Mouse (Mus musculus): ENCODE results near the gene Rps18. TPM values are rescaled to one million over a fixed set of nuclear protein-coding genes. Genes with fewer than 3 reads are reported as not detected.
A peak's percentile ranks its signal among the peaks of the same experiment; 100 is the strongest.

Gene Rps18
- polyA plus RNA-seq, 1 experiment from 2014 or later: 872 TPM

DNA sequence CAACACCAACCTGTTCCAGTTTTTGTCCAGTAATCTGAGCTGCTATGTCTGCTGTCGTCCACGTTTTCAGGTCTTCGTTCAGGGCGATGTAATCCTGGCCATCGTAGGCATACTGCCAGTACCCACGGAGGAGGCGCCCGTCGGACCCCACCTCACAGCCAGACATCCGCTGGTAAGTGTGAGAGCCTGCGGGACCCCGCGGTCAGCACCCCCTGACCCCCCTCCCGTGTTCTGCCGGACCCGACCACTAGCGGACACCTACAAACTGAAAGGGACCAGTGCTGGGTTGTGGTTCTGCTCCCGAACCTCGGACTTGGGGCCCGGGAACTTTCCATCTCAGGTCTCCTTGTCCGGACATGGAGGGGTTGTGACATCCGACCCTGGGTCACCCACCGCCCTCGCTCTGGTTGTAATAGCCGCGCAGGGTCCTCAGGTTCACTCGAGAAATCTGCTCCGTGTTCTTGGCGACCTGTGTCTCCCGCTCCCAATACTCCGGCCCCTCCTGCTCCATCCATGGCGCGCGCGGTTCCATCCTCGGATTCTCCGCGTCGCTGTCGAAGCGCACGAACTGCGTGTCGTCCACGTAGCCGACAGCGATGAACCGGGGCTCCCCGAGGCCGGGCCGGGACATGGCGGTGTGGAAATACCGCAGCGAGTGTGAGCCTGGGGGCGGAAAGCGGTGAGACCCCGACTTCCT is 22.2 kb upstream of the Rps18 start:
- Histone ChIP-seq H3K4me3 (replicated peaks; ENCODE audit: low read depth, low read length) (peak overlapping the region; percentile 28), H3K4me1 (ENCODE audit: control insufficient read depth, insufficient read depth, low read length) (peaks cover 5% of the 10 kb centered on the region), H3K9ac (replicated peaks; ENCODE audit: low read length) (peak overlapping the region; percentile 16; the same call in 1 of the 2 replicates), H3K27me3 (ENCODE audit: control insufficient read depth, insufficient read depth, low read length) (peaks cover 40% of the 10 kb centered on the region), H3K9me3 (ENCODE audit: control insufficient read depth, low read length) (no peaks in the 10 kb centered on the region), H3K4me2 (ENCODE audit: low read length) (peak overlapping the region; percentile 48), H3K36me3 (ENCODE audit: control insufficient read depth, insufficient read depth, low read length) (no peaks in the 10 kb centered on the region), H3K27ac (replicated peaks; ENCODE audit: low read depth, low read length) (no peak overlapping the region)
- no peak for ATAC-seq (ENCODE audit: low FRiP score, low TSS enrichment)
- WGBS: 2% methylated on average over 57 of the region's 57 CpGs
- no peak for DNase-seq

GRCm38 (mm10) chr17:33973572-33973971 is 17.8 kb upstream of the Rps18 start:
- WGBS: 51% methylated on average over 3 of the region's 3 CpGs
- H3K9ac ChIP-seq (replicated peaks; ENCODE audit: low read length): no peak overlapping the region
- DNase-seq (no peak), ATAC-seq (ENCODE audit: low FRiP score, low TSS enrichment) (no peak)
- no peaks in the 10 kb centered on the region for H3K4me1 ChIP-seq (ENCODE audit: control insufficient read depth, insufficient read depth, low read length)
- no peak overlapping the region for H3K27ac ChIP-seq (replicated peaks; ENCODE audit: low read depth, low read length)
- no peak overlapping the region for H3K4me3 ChIP-seq (replicated peaks; ENCODE audit: low read depth, low read length)
- H3K9me3 ChIP-seq (ENCODE audit: control insufficient read depth, low read length): no peaks in the 10 kb centered on the region
- no peaks in the 10 kb centered on the region for H3K36me3 ChIP-seq (ENCODE audit: control insufficient read depth, insufficient read depth, low read length)
- no peak overlapping the region for H3K4me2 ChIP-seq (ENCODE audit: low read length)
- H3K27me3 ChIP-seq (ENCODE audit: control insufficient read depth, insufficient read depth, low read length): peaks cover 22% of the 10 kb centered on the region

DNA sequence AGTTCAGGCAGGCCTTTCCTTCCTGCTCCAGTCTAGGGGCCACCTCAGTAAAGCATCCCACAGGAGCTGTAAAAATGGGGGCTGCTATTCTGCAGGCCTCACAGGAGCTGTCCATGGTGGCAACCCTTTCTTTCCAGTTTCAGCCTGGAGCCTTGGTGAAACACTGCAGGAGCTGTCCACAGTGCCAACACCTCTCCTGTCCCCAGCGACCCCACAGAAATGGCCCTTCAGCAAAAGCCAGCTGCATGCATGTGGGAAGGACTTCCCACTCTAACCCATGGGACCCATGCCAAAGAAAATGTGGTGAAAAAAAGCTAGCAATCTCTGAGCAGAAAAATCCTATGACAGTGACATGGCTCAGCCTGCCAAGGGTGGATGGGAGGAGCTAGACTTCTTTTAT is 16.9 kb upstream of the Rps18 start:
- WGBS: 4% methylated on average over 1 of the region's 1 CpGs
- no peak for DNase-seq
- Histone ChIP-seq H3K36me3 (ENCODE audit: control insufficient read depth, insufficient read depth, low read length) (no peaks in the 10 kb centered on the region), H3K9me3 (ENCODE audit: control insufficient read depth, low read length) (no peaks in the 10 kb centered on the region), H3K4me2 (ENCODE audit: low read length) (no peak overlapping the region), H3K27ac (replicated peaks; ENCODE audit: low read depth, low read length) (no peak overlapping the region), H3K9ac (replicated peaks; ENCODE audit: low read length) (no peak overlapping the region), H3K4me1 (ENCODE audit: control insufficient read depth, insufficient read depth, low read length) (no peaks in the 10 kb centered on the region), H3K4me3 (replicated peaks; ENCODE audit: low read depth, low read length) (no peak overlapping the region), H3K27me3 (ENCODE audit: control insufficient read depth, insufficient read depth, low read length) (peaks cover 13% of the 10 kb centered on the region)
- no peak for ATAC-seq (ENCODE audit: low FRiP score, low TSS enrichment)

DNA sequence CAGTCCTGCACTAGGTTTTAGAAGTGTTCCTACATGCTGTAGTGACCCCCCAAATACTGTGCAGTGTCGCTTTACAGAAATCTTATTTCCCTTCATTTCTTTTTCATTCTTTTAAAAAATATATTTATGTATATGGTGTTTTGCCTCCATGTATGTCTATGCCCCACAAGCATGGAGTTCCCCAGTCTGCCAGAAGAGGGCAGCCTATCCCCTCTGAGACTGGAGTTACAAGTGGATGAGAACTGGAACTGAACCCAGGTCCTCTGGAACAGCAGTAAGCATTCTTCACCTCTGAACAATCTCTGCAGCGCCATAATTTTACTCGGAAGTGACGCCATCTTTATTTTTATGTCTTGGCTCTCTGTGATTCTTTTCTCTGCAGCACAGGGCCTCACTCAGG is 13.6 kb upstream of the Rps18 start:
- ATAC-seq (ENCODE audit: low FRiP score, low TSS enrichment) (no peak), DNase-seq (no peak)
- H3K27ac ChIP-seq (replicated peaks; ENCODE audit: low read depth, low read length): no peak overlapping the region
- H3K4me3 ChIP-seq (replicated peaks; ENCODE audit: low read depth, low read length): no peak overlapping the region
- H3K4me1 ChIP-seq (ENCODE audit: control insufficient read depth, insufficient read depth, low read length): no peaks in the 10 kb centered on the region
- 80% methylated on average over 4 of the region's 4 CpGs for WGBS
- H3K36me3 ChIP-seq (ENCODE audit: control insufficient read depth, insufficient read depth, low read length): peaks cover 19% of the 10 kb centered on the region
- H3K9me3 ChIP-seq (ENCODE audit: control insufficient read depth, low read length): no peaks in the 10 kb centered on the region
- no peak overlapping the region for H3K9ac ChIP-seq (replicated peaks; ENCODE audit: low read length)
- no peak overlapping the region for H3K4me2 ChIP-seq (ENCODE audit: low read length)
- H3K27me3 ChIP-seq (ENCODE audit: control insufficient read depth, insufficient read depth, low read length): no peaks in the 10 kb centered on the region

DNA sequence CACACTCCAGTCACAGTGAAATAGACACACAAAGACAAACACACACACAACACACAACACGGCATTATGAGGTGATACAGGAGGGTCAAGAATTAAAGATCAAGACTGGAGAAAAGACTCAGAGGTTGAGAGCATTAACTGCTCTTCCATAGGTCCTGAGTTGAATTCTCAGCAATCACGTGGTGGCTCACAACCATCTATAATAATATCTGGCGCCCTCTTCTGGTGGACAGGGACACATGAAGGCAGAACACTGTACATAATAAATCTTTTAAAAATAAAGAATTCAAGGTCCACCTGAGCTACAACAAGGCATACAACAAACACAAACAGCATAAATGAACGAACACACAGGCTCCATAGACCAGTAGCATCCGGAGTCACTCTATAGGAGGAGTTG is 13.1 kb upstream of the Rps18 start:
- Histone ChIP-seq H3K4me1 (ENCODE audit: control insufficient read depth, insufficient read depth, low read length) (no peaks in the 10 kb centered on the region), H3K27me3 (ENCODE audit: control insufficient read depth, insufficient read depth, low read length) (no peaks in the 10 kb centered on the region), H3K9me3 (ENCODE audit: control insufficient read depth, low read length) (no peaks in the 10 kb centered on the region), H3K4me2 (ENCODE audit: low read length) (no peak overlapping the region), H3K4me3 (replicated peaks; ENCODE audit: low read depth, low read length) (no peak overlapping the region), H3K9ac (replicated peaks; ENCODE audit: low read length) (no peak overlapping the region), H3K36me3 (ENCODE audit: control insufficient read depth, insufficient read depth, low read length) (peaks cover 21% of the 10 kb centered on the region), H3K27ac (replicated peaks; ENCODE audit: low read depth, low read length) (no peak overlapping the region)
- ATAC-seq (ENCODE audit: low FRiP score, low TSS enrichment): no peak
- WGBS: 34% methylated on average over 5 of the region's 5 CpGs
- DNase-seq: peak; percentile 81

DNA sequence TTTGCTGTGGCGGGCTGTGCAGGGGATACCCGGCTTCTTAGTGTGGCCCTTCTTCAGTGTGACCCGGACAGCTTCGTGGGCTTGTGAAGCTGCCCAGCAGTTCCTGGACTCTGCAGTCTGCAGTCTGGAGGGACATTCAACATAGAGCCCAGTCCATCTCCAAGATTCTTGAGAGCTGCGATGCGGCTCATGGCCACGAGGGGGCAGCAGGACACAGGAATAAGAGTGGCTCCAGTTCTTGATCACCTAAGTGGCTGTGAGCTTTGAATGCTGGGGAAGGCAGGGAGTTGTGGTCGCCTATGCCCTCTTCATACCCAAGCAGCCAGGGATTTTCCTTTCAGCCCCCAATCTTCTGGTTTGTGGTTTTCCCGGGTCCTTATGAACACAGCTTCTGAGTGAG is 12.7 kb upstream of the Rps18 start:
- H3K36me3 ChIP-seq (ENCODE audit: control insufficient read depth, insufficient read depth, low read length): peaks cover 23% of the 10 kb centered on the region
- no peaks in the 10 kb centered on the region for H3K27me3 ChIP-seq (ENCODE audit: control insufficient read depth, insufficient read depth, low read length)
- no peak overlapping the region for H3K4me3 ChIP-seq (replicated peaks; ENCODE audit: low read depth, low read length)
- no peak overlapping the region for H3K27ac ChIP-seq (replicated peaks; ENCODE audit: low read depth, low read length)
- H3K9me3 ChIP-seq (ENCODE audit: control insufficient read depth, low read length): no peaks in the 10 kb centered on the region
- H3K4me1 ChIP-seq (ENCODE audit: control insufficient read depth, insufficient read depth, low read length): no peaks in the 10 kb centered on the region
- no peak overlapping the region for H3K9ac ChIP-seq (replicated peaks; ENCODE audit: low read length)
- 3% methylated on average over 9 of the region's 9 CpGs for WGBS
- H3K4me2 ChIP-seq (ENCODE audit: low read length): no peak overlapping the region
- DNase-seq (peak; percentile 91), ATAC-seq (ENCODE audit: low FRiP score, low TSS enrichment) (peak; percentile 43; the same call in 1 of the 2 replicates)

GRCm38 (mm10) chr17:33965846-33966550 is 10.2 kb upstream of the Rps18 start:
- H3K9ac ChIP-seq (replicated peaks; ENCODE audit: low read length): no peak overlapping the region
- H3K4me1 ChIP-seq (ENCODE audit: control insufficient read depth, insufficient read depth, low read length): no peaks in the 10 kb centered on the region
- peaks cover 48% of the 10 kb centered on the region for H3K36me3 ChIP-seq (ENCODE audit: control insufficient read depth, insufficient read depth, low read length)
- H3K27ac ChIP-seq (replicated peaks; ENCODE audit: low read depth, low read length): no peak overlapping the region
- no peaks in the 10 kb centered on the region for H3K27me3 ChIP-seq (ENCODE audit: control insufficient read depth, insufficient read depth, low read length)
- no peak for ATAC-seq (ENCODE audit: low FRiP score, low TSS enrichment)
- DNase-seq: no peak
- WGBS: 92% methylated on average over 16 of the region's 16 CpGs
- H3K9me3 ChIP-seq (ENCODE audit: control insufficient read depth, low read length): no peaks in the 10 kb centered on the region
- H3K4me2 ChIP-seq (ENCODE audit: low read length): no peak overlapping the region
- no peak overlapping the region for H3K4me3 ChIP-seq (replicated peaks; ENCODE audit: low read depth, low read length)

DNA sequence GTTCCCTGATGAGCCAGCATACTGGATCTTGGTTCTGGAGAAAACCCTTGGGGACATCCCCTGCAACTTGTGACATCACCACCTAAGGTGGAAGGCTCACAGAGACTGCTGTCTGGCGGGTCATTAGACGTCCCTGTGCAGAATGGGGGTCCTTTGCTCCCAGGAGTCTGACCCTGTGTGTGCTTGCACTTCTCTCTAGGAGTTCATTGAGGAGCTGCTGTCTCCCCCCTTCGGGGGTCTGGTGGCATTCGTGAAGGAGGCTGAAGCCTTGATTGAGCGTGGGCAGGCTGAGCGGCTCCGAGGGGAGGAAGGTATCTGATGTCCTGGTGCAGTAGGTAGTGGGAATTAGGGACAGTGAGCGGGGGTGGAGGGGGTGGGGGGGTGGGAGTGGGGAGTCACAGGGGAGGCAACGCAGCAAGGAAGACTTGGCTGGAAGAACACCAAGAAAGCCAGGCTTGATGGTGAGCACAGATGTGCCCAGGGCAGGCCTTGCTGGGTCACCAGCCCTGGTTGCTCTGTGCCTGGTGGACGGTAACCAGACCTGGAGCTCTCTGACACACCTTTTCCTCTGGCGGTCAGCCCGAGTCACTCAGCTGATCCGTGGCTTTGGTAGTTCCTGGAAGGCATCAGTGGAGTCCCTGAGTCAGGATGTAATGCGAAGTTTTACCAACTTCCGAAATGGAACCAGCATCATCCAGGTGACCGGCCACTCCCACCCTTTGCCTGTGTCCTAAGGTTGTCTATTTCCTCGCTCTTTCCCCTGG is 9.5 kb upstream of the Rps18 start:
- Histone ChIP-seq H3K9ac (replicated peaks; ENCODE audit: low read length) (no peak overlapping the region), H3K4me2 (ENCODE audit: low read length) (no peak overlapping the region), H3K4me3 (replicated peaks; ENCODE audit: low read depth, low read length) (no peak overlapping the region), H3K9me3 (ENCODE audit: control insufficient read depth, low read length) (no peaks in the 10 kb centered on the region), H3K27me3 (ENCODE audit: control insufficient read depth, insufficient read depth, low read length) (no peaks in the 10 kb centered on the region), H3K27ac (replicated peaks; ENCODE audit: low read depth, low read length) (no peak overlapping the region), H3K4me1 (ENCODE audit: control insufficient read depth, insufficient read depth, low read length) (no peaks in the 10 kb centered on the region), H3K36me3 (ENCODE audit: control insufficient read depth, insufficient read depth, low read length) (peaks cover 54% of the 10 kb centered on the region)
- DNase-seq: no peak
- no peak for ATAC-seq (ENCODE audit: low FRiP score, low TSS enrichment)
- 93% methylated on average over 17 of the region's 17 CpGs for WGBS
